Mouse (Mus musculus) embryonic facial prominence, embryonic 13.5 days (tissue): Measurements from ENCODE around the gene Larp4. TPM values are rescaled to one million over a fixed set of nuclear protein-coding genes. Genes with fewer than 3 reads are reported as not detected.
"Not testable (repeated sequence)": the region's sequence is repeated elsewhere in the genome, so short reads cannot be mapped to it uniquely, and the experiment has no call there.

Experiments used
- ATAC-seq: fragments of 200-750 bp; cut with Nextera tagmentation; 2 replicates; pipeline ENCODE4 v1.8.0; 2017; ENCODE audit warnings: low read depth; ENCODE audit not compliant: insufficient number of reproducible peaks, insufficient read depth, low FRiP score, low TSS enrichment
- H3K27ac ChIP-seq: fragments of 300-500 bp; sonication (generic); 2 replicates; pipeline ENCODE4 v1.5.1; 2015; ENCODE audit warnings: moderate library complexity, mild to moderate bottlenecking, inconsistent platforms
- H3K27me3 ChIP-seq: fragments of 300-500 bp; sonication (generic); 2 replicates; pipeline ENCODE4 v1.6.1; 2015; ENCODE audit warnings: mild to moderate bottlenecking, inconsistent platforms
- H3K36me3 ChIP-seq: fragments of 300-500 bp; sonication (generic); 2 replicates; pipeline ENCODE4 v1.6.1; 2015; ENCODE audit warnings: mild to moderate bottlenecking, inconsistent platforms
- H3K4me1 ChIP-seq: fragments of 300-500 bp; sonication (generic); 2 replicates; pipeline ENCODE4 v1.6.1; 2015; ENCODE audit warnings: inconsistent platforms
- H3K4me2 ChIP-seq: fragments of 300-500 bp; sonication (generic); 2 replicates; pipeline ENCODE4 v1.6.1; 2015; ENCODE audit warnings: moderate library complexity, mild to moderate bottlenecking, inconsistent platforms
- H3K4me3 ChIP-seq: fragments of 300-500 bp; sonication (generic); 2 replicates; pipeline ENCODE4 v1.5.1; 2015; ENCODE audit warnings: mild to moderate bottlenecking, inconsistent platforms
- H3K9ac ChIP-seq: fragments of 300-500 bp; sonication (generic); 2 replicates; pipeline ENCODE4 v1.6.1; 2015; ENCODE audit warnings: mild to moderate bottlenecking, inconsistent platforms
- H3K9me3 ChIP-seq: fragments of 300-500 bp; sonication (generic); 2 replicates; pipeline ENCODE4 v1.6.1; 2016; ENCODE audit warnings: inconsistent platforms
- WGBS: fragments of 180-500 bp; shearing (Covaris S2); methylation state at CpG from one replicate; pipeline ENCODE4 v1.1.7; 2015; ENCODE audit warnings: mixed read lengths; 5-methylcytosine and 5-hydroxymethylcytosine counted together
- polyA plus RNA-seq: library from polyadenylated mRNA; unstranded; fragments of >200 nt; fragmentation: Nextera tagmentation; extraction: Ambion mirVana; gene quantifications from 2 replicates; pipeline ENCODE4 v1.2.1, GENCODE M21; 2015

Gene Larp4
- polyA plus RNA-seq, 1 experiment from 2014 or later = 31.6 TPM

- H3K4me3 ChIP-seq = peak overlapping the region; percentile 94
- peak overlapping the region; percentile 98 for H3K27ac ChIP-seq
- no peaks in the 10 kb centered on the region for H3K27me3 ChIP-seq
- ATAC-seq = peak; percentile 95
- under 1% methylated on average over 50 of the region's 50 CpGs for WGBS
- H3K4me1 ChIP-seq = peaks cover 7% of the 10 kb centered on the region
- H3K4me2 ChIP-seq = peak overlapping the region; percentile 63
- no peaks in the 10 kb centered on the region for H3K36me3 ChIP-seq
- H3K9ac ChIP-seq = peak overlapping the region; percentile 91
- no peaks in the 10 kb centered on the region for H3K9me3 ChIP-seq
These were observed 2.6 kb downstream of the Larp4 start for GRCm38 (mm10) chr15:99972361-99972988.

GRCm38 (mm10) chr15:99972989-99973911 lies 3.4 kb downstream of the Larp4 start:
- Histone ChIP-seq H3K4me2 (peak overlapping the region; percentile 63), H3K9me3 (no peaks in the 10 kb centered on the region), H3K4me3 (peak overlapping the region; percentile 94), H3K27me3 (no peaks in the 10 kb centered on the region), H3K27ac (peak overlapping the region; percentile 98), H3K4me1 (peaks cover 7% of the 10 kb centered on the region), H3K36me3 (no peaks in the 10 kb centered on the region), H3K9ac (peak overlapping the region; percentile 91)
- WGBS = under 1% methylated on average over 77 of the region's 84 CpGs
- peak; percentile 84 for ATAC-seq

- WGBS = 78% methylated on average over 2 of the region's 2 CpGs
These were observed 4.8 kb downstream of the Larp4 start for GRCm38 (mm10) chr15:99974476-99975220.

GRCm38 (mm10) chr15:99976121-99976520 lies 6.3 kb downstream of the Larp4 start:
- H3K4me2 ChIP-seq, H3K36me3 ChIP-seq, H3K9me3 ChIP-seq, ATAC-seq, H3K27me3 ChIP-seq, H3K4me1 ChIP-seq, H3K9ac ChIP-seq, H3K4me3 ChIP-seq, H3K27ac ChIP-seq: not testable (repeated sequence)
- 85% methylated on average over 2 of the region's 2 CpGs for WGBS

More at GRCm38 (mm10) chr15:99974476-99975220, 4.8 kb downstream of the Larp4 start:
- no peaks in the 10 kb centered on the region for H3K27me3 ChIP-seq
- H3K4me2 ChIP-seq = peak overlapping the region; percentile 63
- no peaks in the 10 kb centered on the region for H3K36me3 ChIP-seq
- H3K4me3 ChIP-seq = no peak overlapping the region
- H3K9me3 ChIP-seq = no peaks in the 10 kb centered on the region
- H3K4me1 ChIP-seq = peaks cover 7% of the 10 kb centered on the region
- no peak overlapping the region for H3K9ac ChIP-seq
- no peak overlapping the region for H3K27ac ChIP-seq
- ATAC-seq = no peak

GRCm38 (mm10) chr15:99979266-99979665 lies 9.4 kb downstream of the Larp4 start:
- no peak for ATAC-seq
- Histone ChIP-seq H3K27ac (no peak overlapping the region), H3K4me2 (no peak overlapping the region), H3K9ac (no peak overlapping the region), H3K4me1 (peaks cover 7% of the 10 kb centered on the region), H3K27me3 (no peaks in the 10 kb centered on the region), H3K4me3 (no peak overlapping the region), H3K9me3 (no peaks in the 10 kb centered on the region), H3K36me3 (no peaks in the 10 kb centered on the region)
- 76% methylated on average over 1 of the region's 1 CpGs for WGBS

- 85% methylated on average over 2 of the region's 2 CpGs for WGBS
- Histone ChIP-seq H3K27ac (no peak overlapping the region), H3K4me3 (no peak overlapping the region), H3K27me3 (no peaks in the 10 kb centered on the region), H3K4me2 (no peak overlapping the region), H3K4me1 (0 out of 2 replicates have a peak, but pooled peaks cover 4% of the 10 kb centered on the region), H3K9ac (no peak overlapping the region), H3K36me3 (no peaks in the 10 kb centered on the region), H3K9me3 (no peaks in the 10 kb centered on the region)
- no peak for ATAC-seq
These were observed 9.8 kb downstream of the Larp4 start for GRCm38 (mm10) chr15:99979715-99980114.

GRCm38 (mm10) chr15:99993100-99993499 lies 23.2 kb downstream of the Larp4 start:
- no peak overlapping the region for H3K27ac ChIP-seq
- H3K9ac ChIP-seq = no peak overlapping the region
- H3K27me3 ChIP-seq = no peaks in the 10 kb centered on the region
- no peaks in the 10 kb centered on the region for H3K9me3 ChIP-seq
- peaks cover 62% of the 10 kb centered on the region for H3K36me3 ChIP-seq
- H3K4me2 ChIP-seq = no peak overlapping the region
- no peak for ATAC-seq
- H3K4me1 ChIP-seq = no peaks in the 10 kb centered on the region
- H3K4me3 ChIP-seq = no peak overlapping the region
- WGBS = 93% methylated on average over 1 of the region's 1 CpGs

GRCm38 (mm10) chr15:99997114-99997804 lies 27.4 kb downstream of the Larp4 start:
- Histone ChIP-seq H3K27me3 (no peaks in the 10 kb centered on the region), H3K27ac (no peak overlapping the region), H3K4me2 (no peak overlapping the region), H3K9ac (no peak overlapping the region), H3K9me3 (no peaks in the 10 kb centered on the region), H3K4me1 (no peaks in the 10 kb centered on the region), H3K4me3 (no peak overlapping the region), H3K36me3 (peaks cover 61% of the 10 kb centered on the region)
- ATAC-seq = no peak
- 94% methylated on average over 6 of the region's 6 CpGs for WGBS

GRCm38 (mm10) chr15:99999390-99999789 lies 29.5 kb downstream of the Larp4 start:
- peaks cover 67% of the 10 kb centered on the region for H3K36me3 ChIP-seq
- no peak overlapping the region for H3K27ac ChIP-seq
- no peaks in the 10 kb centered on the region for H3K4me1 ChIP-seq
- H3K27me3 ChIP-seq = no peaks in the 10 kb centered on the region
- no peak overlapping the region for H3K4me3 ChIP-seq
- H3K9ac ChIP-seq = no peak overlapping the region
- H3K9me3 ChIP-seq = no peaks in the 10 kb centered on the region
- H3K4me2 ChIP-seq = no peak overlapping the region
- ATAC-seq = no peak
- 96% methylated on average over 1 of the region's 1 CpGs for WGBS

- no peak overlapping the region for H3K27ac ChIP-seq
- ATAC-seq = no peak
- H3K4me1 ChIP-seq = no peaks in the 10 kb centered on the region
- WGBS = 86% methylated on average over 7 of the region's 7 CpGs
- no peak overlapping the region for H3K4me2 ChIP-seq
- H3K9ac ChIP-seq = no peak overlapping the region
- no peaks in the 10 kb centered on the region for H3K27me3 ChIP-seq
- H3K36me3 ChIP-seq = peaks cover 81% of the 10 kb centered on the region
- no peaks in the 10 kb centered on the region for H3K9me3 ChIP-seq
- no peak overlapping the region for H3K4me3 ChIP-seq
These were observed 34.9 kb downstream of the Larp4 start for GRCm38 (mm10) chr15:100004677-100005273.

GRCm38 (mm10) chr15:100006180-100006579 lies 36.3 kb downstream of the Larp4 start:
- Histone ChIP-seq H3K4me2 (no peak overlapping the region), H3K9ac (no peak overlapping the region), H3K27ac (no peak overlapping the region), H3K27me3 (no peaks in the 10 kb centered on the region), H3K9me3 (no peaks in the 10 kb centered on the region), H3K4me3 (no peak overlapping the region), H3K36me3 (peaks cover 89% of the 10 kb centered on the region), H3K4me1 (no peaks in the 10 kb centered on the region)
- no peak for ATAC-seq
